ENCODE assay signal across 12 mouse cellular contexts in the genomic region with DNA sequence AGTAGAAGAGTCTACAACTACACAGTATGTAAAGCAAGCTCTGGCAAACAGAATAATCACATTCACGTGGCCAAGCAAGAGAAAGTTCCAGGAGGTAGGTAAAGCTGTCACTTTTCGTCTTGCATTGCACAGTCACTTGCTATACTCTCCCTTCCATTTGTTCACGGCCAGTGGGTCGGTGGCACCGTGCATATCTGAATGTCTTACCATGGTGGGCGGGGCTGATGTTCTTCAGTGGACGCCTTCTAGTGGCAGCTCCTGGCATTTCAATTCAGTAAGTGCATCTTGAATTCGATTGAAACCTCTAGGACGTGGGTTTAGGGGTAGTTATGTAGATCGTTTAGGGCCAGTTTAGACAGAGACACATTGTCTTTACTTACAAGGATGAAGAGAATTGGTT.
DNase-seq lines count a peak whose midpoint lies in the region; ATAC-seq and TF ChIP-seq lines count a peak whose summit lies in the region.
"Had no signal": no experiment of that assay in that cellular context is flagged by ENCODE, and none has a peak within 500 bp of the region (broad histone marks: within the 10 kb centered on the region; RNA-seq: fewer than 3 reads in every experiment).

No protein-coding gene starts in this region.

- no peak overlapping the region for H3K4me3 ChIP-seq in G1E (ENCODE audit: low read depth, low read length)
- H3K4me3 ChIP-seq in midbrain, embryonic 16.5 days (ENCODE audit: low read depth, low read length), result no peak overlapping the region
- H3K4me3 ChIP-seq: heart, embryonic 12.5 days; hindbrain, embryonic 15.5 days had no signal

- H3K36me3 ChIP-seq in G1E (replicated peaks), result no peaks in the 10 kb centered on the region
- no peaks in the 10 kb centered on the region for H3K36me3 ChIP-seq in midbrain, embryonic 16.5 days (ENCODE audit: control insufficient read depth, insufficient read depth, low read length)
- H3K36me3 ChIP-seq: heart, embryonic 12.5 days; hindbrain, embryonic 15.5 days had no signal

- H3K27me3 ChIP-seq in G1E (ENCODE audit: insufficient read depth, low read length), result no peaks in the 10 kb centered on the region
- no peaks in the 10 kb centered on the region for H3K27me3 ChIP-seq in midbrain, embryonic 16.5 days (ENCODE audit: control insufficient read depth, insufficient read depth, low read depth, low read length)
- H3K27me3 ChIP-seq: heart, embryonic 12.5 days; hindbrain, embryonic 15.5 days had no signal

- no peaks in the 10 kb centered on the region for H3K4me1 ChIP-seq in G1E (ENCODE audit: insufficient read depth, low read depth, low read length)
- no peaks in the 10 kb centered on the region for H3K4me1 ChIP-seq in midbrain, embryonic 16.5 days (ENCODE audit: control insufficient read depth, insufficient read depth, low read length)
- H3K4me1 ChIP-seq: heart, embryonic 12.5 days; hindbrain, embryonic 15.5 days had no signal

- H3K9ac ChIP-seq in midbrain, embryonic 16.5 days (ENCODE audit: low read depth, low read length), result no peak overlapping the region
- H3K9ac ChIP-seq: heart, embryonic 12.5 days; hindbrain, embryonic 15.5 days; lung, embryonic 14.5 days had no signal

- WGBS in midbrain, embryonic 16.5 days, result 74% methylated on average over 10 of the region's 10 CpGs

- no peak overlapping the region for H3K4me2 ChIP-seq in midbrain, embryonic 16.5 days (ENCODE audit: low read length)
- H3K4me2 ChIP-seq: heart, embryonic 12.5 days; hindbrain, embryonic 15.5 days; lung, embryonic 14.5 days had no signal

- no peaks in the 10 kb centered on the region for H3K9me3 ChIP-seq in G1E (replicated peaks)
- H3K9me3 ChIP-seq in midbrain, embryonic 16.5 days (replicated peaks; ENCODE audit: control insufficient read depth, low read length, poor library complexity, severe bottlenecking), result no peaks in the 10 kb centered on the region
- H3K9me3 ChIP-seq: heart, embryonic 12.5 days; hindbrain, embryonic 15.5 days had no signal

- TF ChIP-seq CTCF in G1E (IDR thresholded peaks at IDR 0.05; ENCODE audit: low read depth, low read length), result 0 out of 2 replicates have a peak, but pooled peaks have one; percentile 23

- ATAC-seq in G1E (ENCODE audit: extremely low read depth, insufficient number of reproducible peaks, low FRiP score, poor library complexity, severe bottlenecking), result no peak
- no peak for ATAC-seq in midbrain, embryonic 16.5 days

- peak; percentile 39 for DNase-seq in embryo, embryonic 10.5 days (ENCODE audit: low spot score)
- DNase-seq in embryo, embryonic 9.5 days (ENCODE audit: extremely low spot score), result no peak
- DNase-seq in 3T3-L1 (ENCODE audit: low read depth, low spot score) (peak; percentile 4), G1E (ENCODE audit: low spot score) (no peak)
- DNase-seq in induced T-regulatory cell, adult 2 months (ENCODE audit: low read depth), result peak; percentile 61
- DNase-seq in spleen, adult 12 weeks (ENCODE audit: low spot score), result no peak
- no peak for DNase-seq in right cerebral cortex, adult 18-20 months
- DNase-seq: kidney, postnatal 4 days; lung, embryonic 14.5 days had no signal

- H3K27ac ChIP-seq in midbrain, embryonic 16.5 days (ENCODE audit: low read length), result no peak overlapping the region
- H3K27ac ChIP-seq: hindbrain, embryonic 15.5 days had no signal

Comparison
In these comparisons a context has a peak if more than half of its experiments do, and no peak if none do; other contexts are left out.
1. DNase-seq: peak in embryo, embryonic 10.5 days (single experiment), 3T3-L1 (single experiment) and induced T-regulatory cell, adult 2 months (single experiment); none in embryo, embryonic 9.5 days (single experiment), G1E (single experiment), spleen, adult 12 weeks (single experiment) and right cerebral cortex, adult 18-20 months (single experiment).